Mouse (Mus musculus): ENCODE measurements around the gene Ephb4.

DNA sequence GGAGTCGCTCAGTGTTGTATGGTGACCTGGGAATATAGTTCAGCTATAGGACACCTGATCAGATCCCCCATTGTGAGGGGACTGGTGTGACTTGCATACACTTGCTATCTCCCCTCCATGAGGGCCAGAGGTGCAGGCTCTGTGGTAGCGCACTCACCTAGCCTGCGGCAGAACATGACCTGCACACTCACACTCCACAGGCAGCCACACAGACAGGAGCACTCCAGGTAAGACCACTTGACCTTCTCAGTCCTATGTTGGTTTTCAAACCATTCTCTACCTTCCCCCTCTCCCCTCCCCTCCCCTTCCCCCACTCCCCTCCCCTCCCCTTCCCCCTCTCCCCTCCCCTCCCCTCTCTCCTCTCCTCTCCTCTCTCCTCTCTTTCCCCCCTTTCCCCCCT, 60.6 kb downstream of the Ephb4 start:
- TF ChIP-seq CTCF (IDR thresholded peaks at IDR 0.05; ENCODE audit: insufficient read depth, low read depth, low read length) (no peak), POLR2A (IDR thresholded peaks at IDR 0.05; ENCODE audit: insufficient read depth, low read depth, low read length) (no peak)

All from olfactory bulb, adult 2 months (tissue).